Mouse (Mus musculus) forebrain, embryonic 10.5 days (tissue): ENCODE data around the gene Gps2. TPM values are rescaled to one million over a fixed set of nuclear protein-coding genes. Genes with fewer than 3 reads are reported as not detected.

Experiments
- DNase-seq: peaks from one replicate; pipeline ENCODE4 v3.0.0-alpha.2; 2017; ENCODE audit warnings: low spot score; ENCODE audit errors: extremely low spot score
- H3K27ac ChIP-seq: fragments of 300-500 bp; sonication (generic); 2 replicates; pipeline ENCODE4 v1.5.1; 2016; ENCODE audit warnings: mild to moderate bottlenecking
- H3K27me3 ChIP-seq: fragments of 300-500 bp; sonication (generic); 2 replicates; pipeline ENCODE4 v1.6.1; 2016; ENCODE audit warnings: mild to moderate bottlenecking; ENCODE audit not compliant: poor library complexity, severe bottlenecking
- H3K36me3 ChIP-seq: fragments of 300-500 bp; sonication (generic); replicated peaks from 2 replicates; pipeline ENCODE4 v1.6.1; 2016; ENCODE audit warnings: mild to moderate bottlenecking, moderate library complexity
- H3K4me1 ChIP-seq: fragments of 300-500 bp; sonication (generic); 2 replicates; pipeline ENCODE4 v1.6.1; 2016
- H3K4me3 ChIP-seq: fragments of 300-500 bp; sonication (generic); 2 replicates; pipeline ENCODE4 v1.5.1; 2016; ENCODE audit warnings: mild to moderate bottlenecking, moderate library complexity
- H3K9me3 ChIP-seq: fragments of 300-500 bp; sonication (generic); 2 replicates; pipeline ENCODE4 v1.6.1; 2016; ENCODE audit warnings: mild to moderate bottlenecking, moderate library complexity
- WGBS: fragments of 180-500 bp; shearing (Covaris S2); methylation state at CpG from one replicate; pipeline ENCODE4 v1.1.7; 2016; 5-methylcytosine and 5-hydroxymethylcytosine counted together
- polyA plus RNA-seq: library from polyadenylated mRNA; unstranded; fragments of >200 nt; fragmentation: Nextera tagmentation; extraction: Ambion mirVana; gene quantifications from 2 replicates; pipeline ENCODE4 v1.2.1, GENCODE M21; 2016

The Gps2 gene
- polyA plus RNA-seq, 1 experiment from 2014 or later: 97.3 TPM

DNA sequence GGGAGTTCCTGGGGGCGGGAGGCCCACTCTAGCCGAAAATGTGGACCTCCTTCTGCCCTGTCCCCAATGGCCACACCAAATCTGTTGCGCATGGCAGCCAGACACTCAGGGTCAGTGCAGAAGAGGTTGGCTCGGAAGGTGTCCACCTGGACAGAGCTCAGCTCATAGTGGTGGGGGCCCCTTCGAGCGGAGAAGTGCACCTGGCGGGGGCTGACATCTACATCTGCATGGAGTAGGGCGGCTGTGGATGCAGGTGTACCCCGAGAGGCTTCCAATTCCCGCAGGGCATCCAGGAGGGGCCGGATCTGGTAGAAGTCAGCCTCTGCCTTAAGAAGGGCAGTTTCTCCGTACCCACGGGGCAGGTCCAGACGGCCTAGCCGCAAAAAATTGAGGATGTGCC is 34.0 kb upstream of the Gps2 start:
- WGBS: 61% methylated on average over 15 of the region's 15 CpGs
- Histone ChIP-seq H3K36me3 (no peaks in the 10 kb centered on the region), H3K4me1 (peaks cover 66% of the 10 kb centered on the region), H3K27me3 (peaks cover 30% of the 10 kb centered on the region), H3K27ac (peak overlapping the region; percentile 84), H3K4me3 (peak overlapping the region; percentile 58), H3K9me3 (no peaks in the 10 kb centered on the region)
- DNase-seq: no peak

DNA sequence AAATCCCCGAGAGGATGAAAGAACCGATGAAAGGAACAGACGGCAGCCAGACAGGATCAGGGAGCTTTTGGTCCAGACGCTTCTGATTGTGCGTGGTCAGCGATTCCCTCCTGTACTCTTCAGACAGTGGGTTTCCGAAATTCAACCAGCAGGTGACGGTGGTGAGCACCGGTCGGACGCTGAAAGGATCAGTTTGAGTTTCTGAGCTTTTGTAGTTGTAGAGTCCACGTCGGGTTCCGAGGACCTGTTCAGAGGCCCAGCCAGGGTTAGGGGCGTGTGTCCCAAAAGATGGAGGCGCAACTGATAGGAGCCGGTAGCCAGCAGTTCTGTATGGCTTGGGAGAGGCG is 33.2 kb upstream of the Gps2 start:
- H3K9me3 ChIP-seq: no peaks in the 10 kb centered on the region
- peaks cover 33% of the 10 kb centered on the region for H3K27me3 ChIP-seq
- under 1% methylated on average over 18 of the region's 18 CpGs for WGBS
- H3K27ac ChIP-seq: peak overlapping the region; percentile 84
- DNase-seq: no peak
- H3K4me1 ChIP-seq: peaks cover 69% of the 10 kb centered on the region
- peak overlapping the region; percentile 58 for H3K4me3 ChIP-seq
- no peaks in the 10 kb centered on the region for H3K36me3 ChIP-seq

DNA sequence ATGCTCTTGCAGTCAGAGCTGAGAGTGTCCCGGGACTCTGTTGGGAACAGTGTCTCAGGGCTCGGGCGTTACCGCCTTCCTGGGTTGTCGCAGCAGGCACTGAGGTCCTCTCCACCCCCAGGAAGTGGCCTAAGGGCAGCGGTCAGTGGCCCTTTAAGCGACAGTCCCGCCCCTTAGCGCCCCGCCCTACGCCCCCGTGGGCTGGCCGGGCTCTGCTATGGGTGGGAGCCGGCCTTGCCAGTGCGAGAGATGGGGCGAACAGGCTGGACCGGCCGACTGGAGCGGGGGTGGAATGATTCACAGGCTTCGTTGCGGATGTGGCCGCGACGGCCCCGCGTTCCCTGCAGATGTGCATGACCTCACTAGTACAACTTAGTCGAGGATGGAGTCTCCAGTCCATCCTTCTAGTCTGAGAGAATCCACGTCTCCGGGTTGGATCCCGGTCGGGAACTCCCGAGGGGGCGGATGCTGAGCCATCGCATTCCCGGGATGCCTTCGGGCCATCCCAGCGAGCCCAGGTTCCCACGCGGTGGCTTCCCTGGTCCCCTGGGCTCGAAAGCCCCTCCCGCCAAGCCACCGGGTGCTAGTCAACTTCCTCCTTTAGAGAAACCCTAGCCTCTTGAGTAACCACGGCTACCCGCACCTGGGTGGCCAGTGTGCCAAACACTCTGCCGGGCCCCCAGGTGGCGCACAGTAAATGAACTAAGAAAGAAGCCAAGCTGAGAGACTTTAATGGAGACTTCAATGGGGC is 32.7 kb upstream of the Gps2 start, which contains the start of gene Kctd11:
TSS of gene Kctd11 (minus strand) at position 554 of the 751 bp plus-strand sequence.
- Histone ChIP-seq H3K4me1 (peaks cover 67% of the 10 kb centered on the region), H3K36me3 (no peaks in the 10 kb centered on the region), H3K9me3 (no peaks in the 10 kb centered on the region), H3K4me3 (peak within 1 kb of the TSS; percentile 58), H3K27me3 (peaks cover 34% of the 10 kb centered on the region), H3K27ac (peak within 1 kb of the TSS; percentile 84)
- DNase-seq: peak; percentile 85
- WGBS: under 1% methylated on average over 46 of the region's 46 CpGs

DNA sequence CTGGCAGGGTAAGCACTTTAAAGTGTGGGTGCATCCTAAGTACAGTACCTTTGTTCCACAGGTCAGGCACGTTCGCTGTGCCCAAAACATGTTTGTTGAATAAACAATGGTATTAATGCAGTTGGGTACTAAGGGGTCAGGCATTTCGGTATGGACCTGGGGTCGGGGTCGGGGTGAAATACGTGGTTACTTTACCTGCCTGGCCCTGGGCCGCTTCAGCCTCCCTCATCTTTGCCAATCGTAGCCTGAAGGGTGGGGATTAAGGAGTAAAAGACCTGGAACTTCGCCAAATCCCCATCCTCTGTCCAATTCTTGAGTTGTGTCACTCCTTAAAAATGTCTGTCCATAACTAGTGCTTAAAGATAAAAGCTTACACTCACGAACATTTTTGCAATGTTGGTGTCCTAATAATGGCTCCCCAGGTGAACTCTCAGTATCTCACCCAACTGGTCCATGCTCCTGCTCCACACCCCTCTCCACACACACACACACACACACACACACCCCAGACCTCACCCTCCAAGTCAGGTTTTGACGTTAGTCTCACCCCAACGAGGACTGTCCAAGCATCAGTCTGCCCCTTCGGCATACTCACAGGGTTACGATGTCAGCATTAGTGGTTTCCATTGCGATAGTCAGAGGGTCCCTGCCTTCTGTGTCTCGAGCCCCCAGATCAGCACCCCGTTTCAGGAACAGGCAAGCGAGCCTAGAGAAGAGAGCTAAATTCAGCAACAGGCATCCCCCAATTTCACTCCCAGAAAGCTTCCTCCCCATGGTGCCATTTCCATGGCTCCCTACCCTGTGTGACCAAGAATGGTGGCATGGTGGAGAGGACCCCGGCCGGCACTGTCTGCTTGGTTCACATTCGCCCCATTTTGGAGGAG is 31.7 kb upstream of the Gps2 start:
- peak overlapping the region; percentile 58 for H3K4me3 ChIP-seq
- peaks cover 34% of the 10 kb centered on the region for H3K27me3 ChIP-seq
- 58% methylated on average over 21 of the region's 21 CpGs for WGBS
- no peaks in the 10 kb centered on the region for H3K36me3 ChIP-seq
- peaks cover 57% of the 10 kb centered on the region for H3K4me1 ChIP-seq
- H3K9me3 ChIP-seq: no peaks in the 10 kb centered on the region
- no peak for DNase-seq
- H3K27ac ChIP-seq: peak overlapping the region; percentile 84

DNA sequence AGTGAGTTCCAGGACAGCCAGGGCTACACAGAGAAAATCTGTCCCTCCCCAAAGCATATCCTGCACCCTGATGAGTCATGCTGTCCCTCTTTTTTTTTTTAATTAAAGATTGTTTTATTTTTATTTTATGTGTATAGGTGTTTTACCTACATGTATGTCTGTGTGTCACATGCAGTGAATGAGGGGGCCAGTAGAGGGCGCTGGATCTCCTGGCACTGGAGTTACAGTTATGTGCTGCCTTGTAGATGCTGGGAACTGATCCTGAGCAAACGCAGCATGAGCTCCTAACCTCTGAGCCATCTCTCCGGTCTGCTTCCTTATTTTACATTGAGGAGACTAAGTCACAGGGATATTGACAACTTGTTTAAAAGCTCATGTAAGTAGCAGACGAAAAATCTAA is 30.6 kb upstream of the Gps2 start:
- H3K9me3 ChIP-seq: no peaks in the 10 kb centered on the region
- no peak overlapping the region for H3K27ac ChIP-seq
- peaks cover 47% of the 10 kb centered on the region for H3K4me1 ChIP-seq
- no peak for DNase-seq
- WGBS: 61% methylated on average over 4 of the region's 4 CpGs
- H3K4me3 ChIP-seq: no peak overlapping the region
- H3K27me3 ChIP-seq: peaks cover 34% of the 10 kb centered on the region
- H3K36me3 ChIP-seq: no peaks in the 10 kb centered on the region

DNA sequence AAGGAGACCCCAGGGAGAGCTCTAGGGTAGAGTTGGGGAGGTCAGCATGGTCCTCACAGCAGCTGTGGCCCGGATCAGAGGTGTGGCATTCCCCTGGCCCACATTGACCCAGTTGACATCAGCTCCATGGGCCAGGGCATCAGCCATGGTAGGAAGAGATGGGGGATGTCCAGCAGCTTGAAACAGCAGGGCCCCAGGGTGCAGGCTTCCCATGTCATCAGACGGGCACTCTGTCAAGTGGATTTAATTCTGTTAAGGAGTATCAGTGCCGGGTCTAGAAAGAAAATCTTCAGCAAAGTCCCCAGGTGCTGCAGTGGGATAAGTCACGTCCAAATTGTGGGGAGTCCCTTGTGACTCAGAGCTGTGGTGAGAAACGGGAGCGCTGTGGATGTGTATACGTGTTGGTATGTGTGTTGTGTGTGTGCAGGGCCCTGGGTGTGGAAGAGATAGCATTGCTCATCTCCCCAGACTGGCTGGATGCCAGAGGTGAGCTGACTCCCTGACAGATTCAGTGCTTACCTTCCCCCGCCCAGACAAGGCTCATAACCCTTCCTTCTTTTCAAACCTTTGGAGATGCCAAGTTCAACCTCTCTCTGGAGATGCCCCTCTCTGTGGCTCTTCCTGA is 30.0 kb upstream of the Gps2 start:
- Histone ChIP-seq H3K27me3 (peaks cover 33% of the 10 kb centered on the region), H3K27ac (no peak overlapping the region), H3K36me3 (no peaks in the 10 kb centered on the region), H3K4me1 (peaks cover 41% of the 10 kb centered on the region), H3K9me3 (no peaks in the 10 kb centered on the region), H3K4me3 (no peak overlapping the region)
- WGBS: 88% methylated on average over 8 of the region's 8 CpGs
- no peak for DNase-seq

DNA sequence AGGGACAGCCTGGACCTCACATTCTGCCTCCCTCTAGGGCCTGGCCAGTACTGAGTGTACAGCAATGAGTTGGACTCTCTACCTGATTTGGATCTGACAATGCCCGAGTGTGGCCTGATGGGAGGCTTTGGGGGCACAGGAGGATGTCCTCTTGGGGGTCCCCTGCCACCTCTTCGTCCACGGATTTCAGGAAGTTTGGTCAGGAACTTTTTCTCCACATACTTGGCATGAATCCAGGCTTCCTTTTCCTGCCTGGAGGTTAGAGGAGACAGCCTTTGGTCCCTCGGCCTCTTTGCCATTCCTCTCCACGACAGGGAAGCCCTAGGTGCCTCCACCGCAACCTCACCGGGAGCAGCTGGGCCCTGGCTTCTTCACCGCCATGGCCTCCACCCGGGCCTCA is 29.4 kb upstream of the Gps2 start:
- no peak for DNase-seq
- H3K36me3 ChIP-seq: no peaks in the 10 kb centered on the region
- H3K27ac ChIP-seq: peak overlapping the region; percentile 41; the same call in 1 of the 2 replicates
- peaks cover 28% of the 10 kb centered on the region for H3K27me3 ChIP-seq
- H3K4me3 ChIP-seq: no peak overlapping the region
- H3K4me1 ChIP-seq: peaks cover 35% of the 10 kb centered on the region
- H3K9me3 ChIP-seq: no peaks in the 10 kb centered on the region
- 89% methylated on average over 9 of the region's 9 CpGs for WGBS

DNA sequence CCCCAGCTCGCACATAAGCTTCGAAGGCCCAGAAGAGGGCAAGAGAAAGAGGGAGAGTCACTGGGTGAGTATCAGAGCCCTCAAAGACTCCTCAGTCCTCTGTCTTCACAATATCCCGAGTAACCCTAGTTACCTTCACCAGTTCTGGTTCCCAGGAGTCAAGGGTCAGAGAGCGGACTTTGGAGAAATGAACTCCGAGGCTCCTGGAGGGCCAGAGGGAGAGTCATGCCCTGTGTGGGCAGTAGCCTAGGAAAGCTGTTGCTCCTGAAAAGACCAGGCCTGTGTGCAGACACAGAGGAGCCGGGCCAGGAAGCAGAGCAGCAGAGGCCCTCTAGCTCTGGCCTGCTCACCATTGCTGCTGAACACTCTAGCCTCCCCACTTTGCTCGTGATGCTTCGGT is 29.0 kb upstream of the Gps2 start:
- Histone ChIP-seq H3K4me3 (no peak overlapping the region), H3K9me3 (no peaks in the 10 kb centered on the region), H3K4me1 (peaks cover 31% of the 10 kb centered on the region), H3K27me3 (peaks cover 23% of the 10 kb centered on the region), H3K27ac (peak overlapping the region; percentile 12; the same call in 1 of the 2 replicates), H3K36me3 (no peaks in the 10 kb centered on the region)
- 91% methylated on average over 8 of the region's 8 CpGs for WGBS
- DNase-seq: no peak

DNA sequence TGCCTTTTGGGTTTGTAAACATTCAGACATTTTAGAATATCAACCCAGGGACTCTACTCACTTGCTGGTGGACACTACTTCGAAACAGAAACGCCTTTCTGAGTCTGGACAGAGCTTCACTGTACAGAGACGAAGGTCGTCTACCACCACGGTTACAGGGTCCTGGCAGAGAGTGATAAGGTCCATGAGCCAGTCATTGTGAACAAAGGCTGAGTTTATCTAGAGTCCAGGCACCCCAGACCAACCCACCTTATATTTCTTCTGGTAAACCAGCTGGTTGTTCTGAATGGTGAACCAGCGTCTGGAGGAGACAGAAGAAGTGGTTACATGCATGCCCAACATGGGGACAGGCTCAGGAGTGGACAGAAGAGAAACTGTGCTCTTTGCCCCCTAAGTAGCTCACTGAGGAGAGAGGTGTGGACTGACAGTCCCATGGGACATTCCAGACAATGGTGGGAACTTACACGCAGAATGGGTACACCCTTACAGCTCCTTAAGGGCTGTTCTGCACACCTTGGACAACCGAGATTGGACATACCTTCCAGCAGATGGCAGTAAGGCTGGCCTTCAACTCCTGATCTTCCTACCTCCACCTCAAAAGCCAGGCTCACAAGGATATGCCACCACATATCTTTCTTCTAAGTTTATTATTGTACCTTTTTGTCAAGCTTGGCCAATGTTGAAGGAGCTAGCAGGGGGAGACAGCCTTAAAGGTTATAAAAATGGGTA is 26.6 kb upstream of the Gps2 start:
- no peaks in the 10 kb centered on the region for H3K36me3 ChIP-seq
- H3K4me1 ChIP-seq: peaks cover 11% of the 10 kb centered on the region; the same call in 1 of the 2 replicates
- H3K27me3 ChIP-seq: peaks cover 11% of the 10 kb centered on the region
- H3K27ac ChIP-seq: 0 out of 2 replicates have a peak overlapping the region, but pooled peaks have one; percentile 0
- DNase-seq: no peak
- H3K9me3 ChIP-seq: no peaks in the 10 kb centered on the region
- H3K4me3 ChIP-seq: no peak overlapping the region
- 72% methylated on average over 8 of the region's 8 CpGs for WGBS

DNA sequence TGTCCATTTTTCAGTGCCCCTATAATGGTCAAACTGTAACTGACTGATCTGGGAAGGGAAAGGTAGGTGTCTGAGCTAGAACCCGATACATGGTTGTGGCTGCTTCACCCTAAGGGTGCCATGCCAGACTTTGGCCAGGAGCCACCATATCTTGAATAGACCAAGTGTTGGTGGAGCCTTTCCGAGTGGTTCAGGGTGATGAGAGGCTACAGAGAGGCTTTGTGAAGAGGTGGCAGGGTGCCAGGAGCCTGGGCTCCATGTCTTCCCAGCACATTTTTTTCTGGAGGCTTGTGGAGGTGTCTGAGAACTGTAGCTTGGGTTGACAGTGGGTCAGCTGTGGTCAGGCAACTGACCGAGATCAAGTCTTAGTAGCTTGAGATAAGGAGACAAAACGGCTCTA is 22.2 kb upstream of the Gps2 start:
- no peaks in the 10 kb centered on the region for H3K9me3 ChIP-seq
- H3K27ac ChIP-seq: no peak overlapping the region
- DNase-seq: no peak
- H3K36me3 ChIP-seq: no peaks in the 10 kb centered on the region
- no peak overlapping the region for H3K4me3 ChIP-seq
- H3K27me3 ChIP-seq: no peaks in the 10 kb centered on the region
- H3K4me1 ChIP-seq: peaks cover 12% of the 10 kb centered on the region; the same call in 1 of the 2 replicates
- WGBS: 85% methylated on average over 4 of the region's 4 CpGs

DNA sequence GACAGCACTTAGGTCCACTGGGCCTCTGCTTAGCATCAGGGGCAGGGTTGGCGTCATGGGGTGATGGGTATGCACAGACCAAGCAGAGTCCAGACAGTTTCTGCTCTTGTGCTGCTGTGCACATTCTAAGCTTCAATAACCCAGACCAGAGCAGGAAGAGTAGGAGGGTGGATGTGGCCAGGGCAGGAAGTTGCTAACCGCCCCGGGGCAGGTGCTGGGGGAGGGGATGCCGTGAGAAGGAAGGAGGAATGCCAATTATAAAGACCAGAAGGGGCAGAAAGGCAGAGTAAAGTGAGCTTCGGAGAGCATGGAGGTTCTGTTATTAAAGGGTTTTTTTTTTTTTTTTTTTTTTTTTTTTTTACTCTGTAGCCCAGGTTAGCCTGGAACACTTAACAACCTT is 19.0 kb upstream of the Gps2 start:
- H3K27ac ChIP-seq: no peak overlapping the region
- peaks cover 6% of the 10 kb centered on the region; the same call in 1 of the 2 replicates for H3K27me3 ChIP-seq
- no peaks in the 10 kb centered on the region for H3K9me3 ChIP-seq
- no peak for DNase-seq
- H3K36me3 ChIP-seq: peaks cover 3% of the 10 kb centered on the region
- H3K4me3 ChIP-seq: no peak overlapping the region
- H3K4me1 ChIP-seq: peaks cover 29% of the 10 kb centered on the region
- 78% methylated on average over 5 of the region's 5 CpGs for WGBS

DNA sequence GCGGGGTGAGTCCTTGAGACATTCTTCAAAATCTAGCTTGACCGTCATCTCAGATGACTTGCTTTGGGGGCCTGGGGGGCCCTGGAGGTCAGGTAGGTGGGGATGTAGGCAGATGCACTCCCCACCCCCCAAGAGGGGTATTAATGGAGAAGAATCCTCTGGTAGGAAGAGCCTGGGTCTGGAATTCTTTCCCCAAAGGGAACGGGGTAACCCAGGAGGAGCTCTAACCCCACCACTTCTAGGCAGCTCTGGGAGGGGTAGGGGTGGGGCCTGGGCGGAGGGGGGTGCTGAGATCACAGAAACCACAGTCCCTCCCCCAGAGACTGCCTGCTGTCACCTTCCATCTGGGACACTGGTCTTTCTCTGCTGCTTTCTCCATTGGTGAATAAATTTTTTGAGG is 18.4 kb upstream of the Gps2 start, which contains the start of gene Acap1:
TSS of gene Acap1 (minus strand) at position 249 of the 400 bp plus-strand sequence.
- whole genome bisulfite sequencing: 85% methylated on average over 4 of the region's 4 CpGs
- Histone ChIP-seq H3K36me3 (peaks cover 3% of the 10 kb centered on the region), H3K4me3 (no peak within 1 kb of the TSS), H3K27ac (0 out of 2 replicates have a peak within 1 kb of the TSS, but pooled peaks have one; percentile 26), H3K9me3 (no peaks in the 10 kb centered on the region), H3K27me3 (peaks cover 8% of the 10 kb centered on the region; the same call in 1 of the 2 replicates), H3K4me1 (peaks cover 35% of the 10 kb centered on the region)
- no peak for DNase-seq
